Mouse (Mus musculus): ENCODE measurements at regions not wholly inside any gene's neighbourhood (a gene's known extent, or its start where the extent isn't known, plus 50 kb on each side); places are given as distances from the start of the nearest gene placed in this dataset.

DNA sequence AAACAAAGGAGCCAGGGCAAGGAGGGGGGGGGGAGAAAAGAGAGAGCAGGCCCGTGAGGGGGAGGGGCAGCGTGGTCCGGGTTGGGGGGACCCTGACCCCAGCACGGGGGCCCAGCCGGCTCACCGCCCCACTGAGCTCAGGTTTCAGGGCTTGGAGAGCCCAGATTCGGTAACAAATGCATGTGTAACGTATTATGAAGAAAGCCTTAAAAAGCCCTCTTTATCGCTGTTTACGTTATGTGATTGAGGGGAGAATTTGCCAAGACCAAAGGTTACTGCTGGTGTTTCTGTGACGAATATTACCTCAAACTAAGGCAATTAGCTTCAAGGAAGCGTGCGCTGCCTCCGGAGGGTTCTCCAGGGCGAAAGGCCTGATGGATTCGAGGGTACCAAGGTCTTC, 54.2 kb downstream of the Barx1 start:
- DNase-seq (ENCODE audit: low spot score in 2 of 2), result no peak

GRCm38 (mm10) chr13:48717451-48717850, 54.7 kb downstream of the Barx1 start:
- DNase-seq (ENCODE audit: low spot score in 2 of 2), result no peak

DNA sequence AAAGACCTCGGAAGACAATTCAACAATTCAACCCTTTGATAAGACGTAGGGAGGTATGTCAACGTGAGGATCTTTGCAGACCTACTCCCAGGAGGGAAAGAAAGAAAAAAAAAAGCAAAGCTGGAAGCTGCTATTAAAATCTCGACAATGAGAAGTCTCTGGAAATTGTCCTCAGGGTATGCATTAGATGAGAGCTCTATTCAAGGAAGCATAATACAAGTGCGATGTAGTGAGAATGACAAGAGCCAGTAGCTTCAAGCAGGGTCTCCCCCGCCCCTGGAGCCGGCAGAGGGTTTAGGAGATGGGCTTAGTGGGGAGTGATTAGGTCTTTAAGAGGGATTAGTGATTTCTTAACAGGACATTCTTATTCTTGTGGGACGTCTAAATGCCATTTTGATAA, 60.9 kb downstream of the Barx1 start:
- DNase-seq (ENCODE audit: low spot score in 2 of 2), result no peak

DNA sequence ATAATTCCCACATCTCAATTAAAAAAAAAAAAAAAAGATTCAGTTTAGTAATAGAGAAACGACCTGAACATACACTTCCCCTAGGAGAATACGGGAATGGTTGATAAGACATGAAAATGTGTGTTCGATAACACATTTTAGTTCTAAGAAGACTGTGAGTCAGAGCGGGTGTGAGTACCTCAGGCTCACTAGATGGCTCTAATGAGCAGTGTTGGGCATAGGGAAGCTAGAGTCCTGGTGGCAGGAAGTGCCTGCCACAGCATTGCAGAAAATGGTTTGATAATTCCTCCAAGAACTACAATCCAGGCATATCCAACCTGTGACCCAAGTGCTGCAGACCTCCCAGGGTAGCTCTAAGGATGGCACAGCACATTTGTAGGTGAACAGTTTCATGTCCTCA, 63.6 kb downstream of the Barx1 start:
- DNase-seq (ENCODE audit: low spot score in 2 of 2), result peak in 1 of 2 experiments; percentile 21

GRCm38 (mm10) chr13:48731046-48731996, 68.5 kb downstream of the Barx1 start:
- DNase-seq (ENCODE audit: low spot score in 2 of 2), result peak in 1 of 2 experiments; percentile 19

- peak; percentile 21 to 29 for DNase-seq (ENCODE audit: low spot score in 2 of 2)
These were observed 69.5 kb downstream of the Barx1 start for GRCm38 (mm10) chr13:48732168-48732841.

DNA sequence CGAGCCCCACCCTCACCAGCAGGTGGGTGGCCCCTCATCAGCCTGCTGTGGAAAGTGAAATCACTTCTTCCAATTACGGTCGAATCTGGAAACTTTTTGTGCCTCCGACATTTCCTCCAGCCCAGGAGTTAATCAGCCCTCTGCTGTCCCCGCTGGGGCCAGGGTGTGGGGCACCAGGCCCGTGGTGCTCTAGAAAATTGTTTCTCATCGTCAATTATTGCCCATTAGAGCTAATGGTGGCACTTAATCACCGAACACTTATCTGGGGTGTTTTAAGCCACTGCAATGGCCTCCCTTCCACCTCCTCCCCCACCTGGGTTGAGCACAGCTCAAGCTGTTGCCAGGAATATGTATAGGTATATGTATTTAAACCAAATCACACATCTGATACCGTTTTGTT, 72.2 kb downstream of the Barx1 start:
- DNase-seq (ENCODE audit: low spot score in 2 of 2), result no peak

DNA sequence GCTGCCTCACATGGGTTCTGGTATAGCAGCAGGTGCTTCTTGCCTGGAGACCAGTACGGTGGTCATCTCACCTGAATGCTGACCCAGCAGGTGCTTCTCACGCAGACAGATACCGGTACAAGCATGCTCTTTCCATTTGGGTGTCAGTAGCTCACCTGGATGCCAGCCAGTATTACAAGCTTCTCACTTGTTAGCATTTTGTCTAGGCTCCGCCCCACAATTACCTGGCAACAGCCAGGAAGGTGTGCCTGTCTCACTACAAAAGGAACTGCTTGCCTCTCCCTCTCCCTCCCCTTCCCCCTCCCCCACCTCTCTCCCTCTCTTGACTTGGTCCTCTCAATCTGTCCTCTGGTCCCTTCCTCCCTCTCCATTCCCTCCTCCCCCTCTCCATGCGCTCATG, 82.8 kb downstream of the Barx1 start:
- no peak for DNase-seq (ENCODE audit: low spot score in 2 of 2)

- no peak for DNase-seq (ENCODE audit: low spot score in 2 of 2)
These were observed 83.5 kb downstream of the Barx1 start for GRCm38 (mm10) chr13:48746301-48746700.
